Mouse (Mus musculus): ENCODE data around the gene Scaf4.

DNA sequence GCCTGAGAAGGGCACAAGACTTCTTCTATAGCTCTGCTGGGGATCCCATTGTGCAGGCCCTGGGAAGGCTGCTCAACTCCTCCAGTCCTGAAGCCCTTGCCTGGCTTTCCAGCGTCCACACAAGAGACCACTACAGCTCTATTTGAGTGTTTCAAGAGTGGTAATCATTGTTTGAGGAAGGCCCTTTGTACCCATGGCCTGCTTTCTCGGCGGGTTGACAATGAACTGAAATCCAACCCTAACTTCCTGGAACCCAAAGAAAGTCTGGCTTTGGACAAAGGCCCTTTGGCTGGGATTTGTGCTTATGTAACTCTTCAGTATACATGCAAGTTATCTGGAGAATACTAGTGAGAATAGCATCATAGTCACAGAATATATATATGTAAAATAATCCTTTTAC, 66.9 kb downstream of the Scaf4 start:
- TF ChIP-seq POLR2A (IDR thresholded peaks at IDR 0.05; ENCODE audit: borderline replicate concordance, extremely low read depth, low read depth, low read length) (no peak), CTCF (IDR thresholded peaks at IDR 0.05; ENCODE audit: insufficient read depth, low read length) (no peak)
